Mouse (Mus musculus) heart, postnatal 25 days (tissue): ENCODE measurements around the gene Ms4a15. TPM values are rescaled to one million over a fixed set of nuclear protein-coding genes. Genes with fewer than 3 reads are reported as not detected.

Experiments used
- total RNA-seq, 2 experiments: library from RNA; stranded (reverse); gene quantifications; 2 replicates each; pipeline ENCODE4 v1.2.3; 2021

Ms4a15 gene
- total RNA-seq, 2 experiments from 2014 or later = not detected

Other genes starting within 250 kb of the Ms4a15 start
- gene Cd6, start 163.2 kb downstream of the Ms4a15 start, total RNA-seq = under 1 TPM; 0.16 to 0.36 TPM
- gene Slc15a3, start 153.5 kb downstream of the Ms4a15 start, total RNA-seq = 1 to 10 TPM; 2.1 to 2.2 TPM
- gene Tmem132a, start 123.3 kb downstream of the Ms4a15 start, total RNA-seq = 10 to 100 TPM; 15.6 to 17.9 TPM
- 10 to 100 TPM; 82.8 to 87.8 TPM for gene Tmem109, start 111.2 kb downstream of the Ms4a15 start, total RNA-seq
- 100 to 1,000 TPM; 213 to 229 TPM for gene Prpf19, start 98.0 kb downstream of the Ms4a15 start, total RNA-seq
- not detected for gene Zp1, start 72.6 kb downstream of the Ms4a15 start, total RNA-seq
- gene Ptgdr2, start 56.1 kb downstream of the Ms4a15 start, total RNA-seq = under 1 TPM in 1 of 2 experiments, not detected in 1; 0.08 TPM
- gene Ccdc86, start 44.0 kb downstream of the Ms4a15 start, total RNA-seq = 1 to 10 TPM; 5.7 to 6.2 TPM
- not detected for gene Ms4a10, start 18.6 kb downstream of the Ms4a15 start, total RNA-seq
- not detected for gene Ms4a18, start 24.8 kb upstream of the Ms4a15 start, total RNA-seq
- gene Ms4a8a, start 87.9 kb upstream of the Ms4a15 start, total RNA-seq = 1 to 10 TPM; 1.2 to 1.8 TPM
- gene 1700017D01Rik, start 137.6 kb upstream of the Ms4a15 start, total RNA-seq = not detected
- gene 1700025F22Rik, start 172.1 kb upstream of the Ms4a15 start, total RNA-seq = not detected
- not detected for gene Ms4a13, start 203.5 kb upstream of the Ms4a15 start, total RNA-seq
- not detected for gene Ms4a12, start 239.2 kb upstream of the Ms4a15 start, total RNA-seq